Mouse (Mus musculus) activated CD4-positive, CD25-positive, alpha-beta regulatory T cell, adult 4 months (primary cell): Measurements from ENCODE around the gene Setd4. TPM values are rescaled to one million over a fixed set of nuclear protein-coding genes. Genes with fewer than 3 reads are reported as not detected.

Experiments
- ATAC-seq: one replicate; pipeline ENCODE4 v1.8.0; 2017
- polyA plus RNA-seq, 2 experiments: library from polyadenylated mRNA; unstranded; fragments of 100-300 nt; shearing (Covaris generic); gene quantifications; one replicate each; pipeline ENCODE4 v1.2.1; 2017

The Setd4 gene
- polyA plus RNA-seq, 2 experiments from 2014 or later: 28.0 to 42.8 TPM

DNA sequence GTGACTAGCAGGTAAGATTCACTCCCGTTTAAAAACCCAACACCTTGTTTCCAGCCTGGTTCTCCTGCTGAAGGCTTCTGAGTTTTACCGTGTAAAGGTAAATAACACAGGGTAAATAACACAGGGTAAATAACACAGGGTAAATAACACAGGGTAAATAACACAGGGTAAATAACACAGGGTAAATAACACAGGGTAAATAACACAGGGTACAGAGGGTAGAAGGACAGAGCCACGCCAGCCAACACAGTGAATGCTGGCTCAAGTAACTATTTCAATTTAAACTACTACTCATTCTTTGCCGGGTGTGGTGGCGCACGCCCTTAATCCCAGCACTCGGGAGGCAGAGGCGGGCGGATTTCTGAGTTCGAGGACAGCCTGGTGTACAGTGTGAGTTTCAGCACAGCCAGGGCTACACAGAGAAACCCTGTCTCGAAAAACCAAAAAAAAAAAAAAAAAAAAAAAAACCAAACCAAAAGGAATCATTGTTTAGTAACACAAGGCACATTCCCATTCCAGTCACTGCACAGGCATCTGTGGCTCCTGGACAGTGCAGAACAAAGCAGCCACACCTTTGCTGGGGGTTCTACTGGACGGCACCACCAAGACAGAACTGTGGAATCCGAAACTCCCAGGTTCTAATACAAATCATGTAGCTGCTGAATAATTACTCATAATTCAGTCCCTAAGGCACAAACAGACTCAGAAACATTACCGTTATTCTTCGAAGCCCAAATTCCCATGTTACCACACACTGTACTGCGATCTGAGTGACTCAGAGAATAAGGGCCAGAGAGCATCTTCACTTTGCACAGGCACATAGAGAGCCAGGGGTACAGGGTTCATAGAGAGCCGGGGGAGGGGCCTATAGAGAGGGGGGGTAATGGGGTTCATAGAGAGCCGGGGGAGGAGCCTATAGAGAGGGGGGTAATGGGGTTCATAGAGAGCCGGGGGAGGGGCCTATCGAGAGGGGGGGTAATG is 12.1 kb downstream of the Setd4 start:
- ATAC-seq: no peak

DNA sequence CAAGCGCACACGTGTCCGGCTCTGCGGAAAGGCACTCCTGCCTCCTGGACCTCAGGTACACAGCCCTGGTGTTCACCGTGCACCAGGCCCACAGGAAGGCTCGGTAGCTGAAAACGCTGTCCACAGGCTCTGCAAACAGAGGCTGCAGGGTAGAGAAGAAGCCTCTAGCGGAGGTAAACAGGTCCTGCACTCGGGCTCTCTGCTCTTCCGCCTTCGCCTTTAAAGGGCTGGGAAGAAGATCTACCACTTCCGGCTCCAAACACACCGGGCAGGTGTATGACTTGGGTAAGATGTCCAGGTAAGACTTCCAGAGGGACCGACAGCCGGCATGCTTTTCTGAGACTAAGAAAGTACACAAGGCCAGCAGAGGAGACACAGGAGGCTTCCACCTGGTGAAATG is 12.9 kb downstream of the Setd4 start:
- no peak for ATAC-seq

DNA sequence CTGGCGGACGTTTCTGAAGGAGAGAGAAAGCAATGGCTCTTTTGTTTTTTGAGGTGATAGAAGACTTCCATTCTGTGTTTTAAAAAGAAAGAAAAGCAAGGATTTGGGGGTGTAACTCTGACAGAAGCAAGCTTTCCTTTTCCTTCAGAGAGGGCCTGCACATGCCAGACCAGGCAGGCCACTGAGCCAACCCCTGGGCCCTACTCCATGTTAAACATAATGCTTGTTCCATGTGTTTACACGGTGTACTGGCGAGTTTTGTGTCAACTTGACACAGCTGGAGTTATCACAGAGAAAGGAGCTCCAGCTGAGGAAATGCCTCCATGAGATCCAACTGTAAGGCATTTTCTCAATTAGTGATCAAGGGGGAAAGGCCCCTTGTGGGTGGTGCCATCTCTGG is 15.6 kb downstream of the Setd4 start:
- ATAC-seq: no peak

DNA sequence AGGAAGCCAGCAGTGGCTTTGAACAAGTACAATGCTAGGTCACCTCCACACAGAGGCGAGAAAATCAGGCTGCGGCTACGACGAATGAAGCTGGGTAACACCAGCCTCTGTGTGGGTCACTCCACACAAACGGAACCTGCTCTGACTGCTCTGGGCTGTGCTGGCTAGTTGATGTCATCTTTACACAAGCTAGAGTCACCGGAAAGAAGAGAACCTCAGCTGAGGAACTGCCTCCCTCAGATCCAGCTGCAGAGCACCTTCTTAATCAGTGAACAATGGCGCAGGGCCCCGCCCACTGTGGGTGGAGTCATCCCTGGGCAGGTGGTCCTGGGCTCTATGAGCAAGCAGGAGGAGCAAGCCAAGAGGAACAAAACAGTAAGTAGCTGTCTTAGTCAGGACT is 17.5 kb downstream of the Setd4 start:
- ATAC-seq: peak; percentile 79

DNA sequence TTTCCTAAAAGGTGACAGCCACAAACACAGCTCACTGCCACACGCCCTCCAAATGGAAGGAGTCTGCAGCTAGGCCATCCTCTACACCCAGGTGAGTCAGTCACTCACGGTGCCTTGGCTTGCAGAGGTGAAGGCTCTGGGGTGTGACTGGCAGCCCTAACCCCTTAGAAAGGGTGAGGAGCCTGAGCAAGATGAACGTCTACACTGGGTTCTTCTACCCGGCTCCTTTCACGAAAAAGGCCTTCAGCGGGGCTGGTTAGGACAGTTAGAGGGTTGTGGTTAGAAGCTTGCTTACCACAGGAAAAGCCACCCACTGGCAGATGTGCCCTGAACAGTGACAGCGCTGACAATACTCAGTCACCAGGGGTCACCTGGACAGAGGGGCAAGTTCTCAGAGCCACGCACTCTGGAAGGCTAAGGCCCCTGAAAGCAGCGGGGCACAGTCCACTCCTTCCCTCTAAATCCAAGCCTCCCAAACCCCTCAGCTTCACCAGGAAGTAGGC is 18.1 kb downstream of the Setd4 start:
- ATAC-seq: peak; percentile 62

DNA sequence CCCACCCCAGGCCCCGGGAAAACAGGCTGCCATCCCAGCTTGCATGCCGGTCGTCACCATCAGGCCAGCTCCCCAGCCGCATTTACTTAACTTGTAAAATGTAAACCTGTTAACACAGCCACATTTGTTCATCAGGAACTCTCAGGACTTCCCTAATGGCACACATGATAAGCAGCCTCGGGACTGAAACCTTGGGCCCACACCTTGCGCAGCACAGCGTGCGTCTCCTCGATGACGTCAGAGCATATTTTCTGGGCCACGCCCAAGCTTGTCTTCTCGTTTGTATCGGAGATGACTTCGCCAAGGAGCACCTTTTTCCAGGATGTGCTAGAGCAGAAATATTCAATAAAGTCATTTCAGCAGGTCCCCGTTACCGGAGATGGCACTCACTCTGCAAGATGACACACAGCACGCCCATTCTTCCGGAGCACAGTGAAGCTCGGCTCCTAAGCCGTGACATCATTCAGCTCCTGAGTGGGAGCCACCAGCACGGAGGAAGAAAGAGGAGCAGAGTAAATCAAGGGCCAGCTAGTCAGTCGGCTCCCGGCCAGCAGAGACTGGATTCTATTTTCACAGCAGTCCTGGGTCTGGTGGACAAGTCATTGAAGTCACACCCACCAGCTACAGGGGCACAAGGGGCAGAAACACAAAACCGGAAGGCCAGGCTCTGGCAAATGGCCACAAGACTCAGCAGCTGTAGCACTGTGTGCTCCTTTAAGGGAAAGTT is 18.7 kb downstream of the Setd4 start:
- ATAC-seq: peak; percentile 9

DNA sequence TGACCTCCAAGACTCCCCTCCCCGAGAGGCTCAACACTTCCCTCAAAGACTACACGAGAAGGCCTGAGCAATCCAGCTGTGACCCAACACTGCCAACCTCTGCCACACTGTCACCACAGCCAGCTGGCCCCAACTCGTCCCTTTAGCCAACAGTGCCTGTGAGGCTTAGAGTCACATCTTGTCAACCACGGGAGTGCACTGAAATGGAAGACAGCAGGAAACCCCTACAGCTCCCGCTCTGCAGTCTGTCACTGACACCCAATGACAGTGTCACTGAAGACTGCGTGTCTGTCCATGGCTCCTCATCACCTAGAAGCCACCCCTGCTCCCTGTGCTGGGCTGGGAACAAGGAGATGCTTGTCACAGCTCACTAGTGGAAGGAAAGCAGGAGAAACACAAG is 22.7 kb downstream of the Setd4 start:
- ATAC-seq: no peak

DNA sequence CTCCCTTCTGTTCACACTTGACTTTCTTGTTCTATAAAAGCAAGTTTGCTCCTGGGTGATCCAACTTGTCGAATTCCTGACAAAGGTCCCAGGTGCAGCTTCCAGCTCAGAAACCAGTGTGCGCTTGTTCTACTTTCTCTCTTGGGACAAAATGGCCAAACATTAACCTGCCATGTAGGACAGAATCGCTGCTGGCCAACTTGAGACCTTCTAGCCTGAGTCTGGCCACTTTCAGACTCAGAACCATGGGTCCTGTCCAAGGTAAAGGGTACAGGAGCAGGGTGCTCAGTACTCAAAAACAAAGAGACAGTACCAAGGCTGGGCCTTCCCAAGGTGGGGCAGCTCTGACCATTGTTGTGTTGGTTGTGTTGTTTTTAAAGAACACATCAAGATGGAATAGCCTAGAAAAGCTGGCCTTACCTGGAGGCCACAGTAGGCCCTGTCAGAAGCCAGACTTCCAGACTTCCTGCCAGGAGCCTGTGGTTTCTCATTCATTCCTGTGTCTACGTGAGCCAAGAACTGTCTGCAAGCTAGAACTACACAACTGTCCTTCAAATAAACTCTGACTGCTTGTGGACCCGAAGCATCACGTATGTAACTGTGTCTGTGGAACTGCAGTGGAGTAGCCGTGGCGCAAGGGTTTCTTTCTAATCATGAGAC is 25.4 kb downstream of the Setd4 start:
- ATAC-seq: no peak

DNA sequence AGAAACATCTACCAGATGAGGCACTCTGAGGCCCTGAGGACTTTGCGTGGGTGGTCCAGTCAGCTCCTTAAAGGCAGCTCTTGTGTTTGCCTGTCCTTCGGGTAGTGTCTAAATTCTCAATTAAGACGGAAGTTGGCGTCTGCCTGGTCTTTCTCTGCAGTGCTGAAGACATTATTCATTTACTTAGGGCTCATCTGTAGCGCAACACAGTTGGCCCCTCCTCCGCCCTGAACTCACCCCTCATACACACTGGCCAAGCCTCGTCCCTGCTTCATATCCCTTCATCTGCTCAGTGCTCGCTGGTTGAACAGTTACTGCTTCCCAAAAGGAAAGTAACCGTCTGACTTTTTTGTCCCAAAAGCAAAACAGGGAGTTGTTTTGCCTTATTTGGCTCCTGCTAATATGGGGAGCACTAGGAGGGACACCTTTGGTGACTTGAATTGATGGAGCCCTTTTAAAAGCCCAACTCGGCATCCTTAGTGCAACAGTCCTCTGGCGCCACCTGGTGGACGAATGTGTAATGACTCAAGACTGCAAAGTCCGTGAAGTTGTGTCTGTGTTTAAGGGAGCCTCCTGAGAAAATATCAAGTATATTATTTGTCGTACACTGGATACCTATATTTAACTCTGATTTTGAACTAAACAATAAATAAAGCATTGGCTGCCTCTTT is 27.3 kb downstream of the Setd4 start:
- peak; percentile 21 for ATAC-seq

DNA sequence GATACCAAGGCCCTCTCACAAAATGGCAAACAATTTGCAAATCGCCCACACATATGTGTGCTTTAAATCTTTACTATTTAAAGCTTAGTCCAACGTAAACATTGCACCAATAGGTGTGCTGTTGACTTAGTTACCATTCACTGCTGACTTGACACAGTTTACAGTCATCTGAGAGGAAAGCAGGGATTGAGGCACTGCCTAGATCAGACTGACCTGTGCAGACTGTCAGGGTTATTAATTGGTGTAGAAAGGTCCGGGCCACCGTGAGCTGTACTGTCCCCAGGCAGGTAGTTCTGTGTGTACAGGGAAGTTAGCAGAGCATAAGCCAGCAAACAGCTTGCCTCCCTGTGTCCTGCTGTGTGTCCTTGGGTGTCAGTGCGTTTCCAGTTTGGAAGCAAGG is 28.3 kb downstream of the Setd4 start:
- no peak for ATAC-seq

DNA sequence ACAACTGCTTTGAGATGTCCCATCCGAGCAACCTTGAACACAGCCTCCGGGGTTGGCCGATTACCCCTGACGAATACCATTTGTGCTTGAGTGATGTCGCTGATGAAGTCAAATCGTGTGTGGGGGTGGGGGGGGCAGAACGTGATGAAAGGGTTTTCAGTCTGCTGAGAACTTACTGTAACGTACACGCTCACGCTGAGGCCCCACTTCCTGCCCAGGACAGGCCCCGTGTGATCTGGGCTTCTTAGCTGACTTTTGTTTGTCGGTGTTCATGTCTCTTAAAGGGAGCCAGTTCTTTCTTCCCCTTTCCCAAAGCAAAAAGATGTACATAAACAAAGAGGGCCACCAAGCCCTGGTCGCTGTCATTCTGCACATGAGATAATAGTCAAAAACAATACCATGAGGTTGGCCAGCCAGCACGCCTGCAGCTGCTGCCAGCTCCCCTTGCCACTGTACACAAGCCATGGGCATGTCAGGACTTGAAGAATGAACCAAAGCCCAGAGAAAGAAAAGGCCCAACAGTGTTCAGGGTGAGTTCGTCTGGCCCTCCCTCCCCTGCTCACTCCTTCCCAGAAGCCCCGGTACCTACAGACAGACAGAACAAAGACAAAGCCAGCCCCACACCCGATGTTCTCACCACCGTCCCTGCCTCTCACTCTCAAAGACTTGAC is 29.2 kb downstream of the Setd4 start:
- peak; percentile 80 for ATAC-seq

DNA sequence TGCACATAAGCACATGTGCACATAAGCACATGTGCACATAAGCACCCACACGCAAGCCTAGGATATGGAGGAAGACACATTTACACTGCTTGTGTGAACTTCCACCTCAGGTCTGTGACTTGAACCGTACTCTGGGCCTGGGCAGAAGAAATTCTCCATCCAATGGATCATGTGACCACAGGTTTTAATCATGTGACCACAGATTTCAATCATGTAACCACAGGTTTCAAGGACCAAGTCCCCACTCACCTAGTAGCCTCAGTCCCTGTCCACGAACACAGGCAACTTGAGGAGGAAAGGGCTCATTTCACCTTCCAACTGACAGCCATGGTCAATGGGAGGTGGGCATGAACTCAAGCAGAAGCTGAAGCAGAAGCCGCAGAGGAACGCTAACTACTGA is 30.4 kb downstream of the Setd4 start:
- ATAC-seq: no peak

DNA sequence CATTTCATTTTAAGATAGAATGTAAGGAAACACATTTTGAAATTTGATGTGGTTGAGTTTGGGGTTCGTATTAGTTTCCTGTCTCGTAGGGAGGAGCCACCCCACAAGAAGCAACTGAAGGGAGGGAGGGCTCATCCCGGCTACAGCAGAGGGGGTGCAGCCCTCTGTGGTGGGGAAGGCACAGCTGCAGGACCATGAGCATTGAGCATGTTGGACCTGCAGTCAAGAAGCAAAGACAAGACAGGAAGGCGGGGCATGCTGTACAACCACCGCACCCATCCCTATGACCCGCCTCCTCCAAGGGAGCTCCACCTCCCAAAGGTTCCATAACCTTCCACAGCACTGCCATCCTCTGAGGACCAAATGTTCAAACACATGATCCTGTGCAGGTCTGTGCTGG is 31.5 kb downstream of the Setd4 start:
- ATAC-seq: peak; percentile 52

DNA sequence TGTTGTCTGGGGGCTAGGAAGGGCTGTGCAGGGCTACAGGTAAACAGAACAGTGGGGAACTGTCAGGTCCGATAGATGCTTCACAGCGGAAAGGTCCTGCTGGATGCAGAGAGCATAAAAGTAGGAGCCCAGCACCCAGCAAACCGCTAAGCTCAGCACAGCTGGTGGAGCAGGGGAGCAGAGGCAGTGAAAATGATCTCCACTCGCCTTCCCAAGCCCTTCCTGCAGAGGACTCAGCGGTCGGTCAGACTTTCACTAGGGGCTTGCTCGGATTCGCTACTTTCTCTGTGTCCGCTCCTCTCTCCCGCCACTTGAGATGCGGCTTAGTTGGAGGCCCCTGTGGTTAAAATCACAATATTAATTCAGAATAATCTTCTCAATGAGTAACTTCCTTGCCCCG is 45.4 kb downstream of the Setd4 start:
- no peak for ATAC-seq

DNA sequence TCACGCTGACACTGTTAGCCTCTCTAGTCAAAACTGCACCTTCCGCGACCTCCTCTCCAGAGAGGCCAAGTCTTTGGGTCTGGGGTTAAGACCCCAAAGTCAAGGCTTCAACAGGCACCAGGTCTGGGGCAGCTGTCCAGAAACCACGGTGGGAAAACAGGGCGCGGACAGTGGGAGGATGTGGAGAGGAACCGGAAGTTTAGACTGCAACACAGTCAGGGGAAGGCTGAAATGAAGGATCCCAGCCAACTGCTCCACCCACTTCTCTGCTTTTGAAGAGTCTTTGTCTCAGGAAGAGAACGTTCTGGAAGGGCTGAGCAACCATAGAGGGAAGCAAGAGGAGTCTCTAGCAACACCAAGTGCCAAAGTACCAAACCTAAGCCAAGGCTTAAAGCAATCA is 46.2 kb downstream of the Setd4 start:
- ATAC-seq: no peak

DNA sequence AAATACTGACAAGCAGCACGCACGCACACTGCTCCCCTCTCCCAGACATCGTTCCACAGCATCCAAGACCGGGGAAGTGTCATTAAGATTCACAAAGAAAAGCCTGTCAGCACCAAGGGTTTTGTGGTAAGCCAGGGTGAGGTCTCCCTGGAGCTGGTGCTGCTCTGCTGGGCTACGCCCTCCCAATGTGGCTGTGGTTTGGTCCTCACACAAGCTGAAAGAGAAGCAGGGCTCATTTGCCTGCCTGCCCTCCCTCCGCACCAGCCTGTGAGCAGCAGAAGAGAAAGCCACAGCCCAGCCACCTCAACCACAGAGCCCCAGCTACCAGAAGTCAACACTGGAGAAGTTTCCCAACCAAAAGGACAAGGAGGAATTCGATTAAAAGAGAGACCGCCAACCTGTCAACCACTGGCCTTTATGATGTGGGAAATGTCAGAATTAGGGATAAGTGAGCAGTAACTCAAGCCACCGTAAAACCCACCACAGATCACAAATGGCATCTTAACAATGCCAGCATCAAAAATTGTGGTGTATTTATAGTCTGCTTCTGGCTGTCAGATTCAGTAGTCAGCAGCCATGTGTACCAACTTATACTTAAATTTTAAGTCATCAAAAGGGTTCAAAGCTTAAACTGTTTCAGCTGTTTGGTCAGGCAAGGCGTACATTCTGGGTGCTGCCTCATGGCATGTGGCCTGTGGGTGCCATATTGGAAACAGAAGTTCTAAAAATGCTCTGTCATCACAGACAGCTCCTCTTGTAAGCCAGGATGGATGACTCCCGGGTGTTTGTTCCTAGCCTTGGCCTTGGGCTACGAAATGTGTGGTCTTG is 51.0 kb downstream of the Setd4 start:
- ATAC-seq: peak; percentile 87

DNA sequence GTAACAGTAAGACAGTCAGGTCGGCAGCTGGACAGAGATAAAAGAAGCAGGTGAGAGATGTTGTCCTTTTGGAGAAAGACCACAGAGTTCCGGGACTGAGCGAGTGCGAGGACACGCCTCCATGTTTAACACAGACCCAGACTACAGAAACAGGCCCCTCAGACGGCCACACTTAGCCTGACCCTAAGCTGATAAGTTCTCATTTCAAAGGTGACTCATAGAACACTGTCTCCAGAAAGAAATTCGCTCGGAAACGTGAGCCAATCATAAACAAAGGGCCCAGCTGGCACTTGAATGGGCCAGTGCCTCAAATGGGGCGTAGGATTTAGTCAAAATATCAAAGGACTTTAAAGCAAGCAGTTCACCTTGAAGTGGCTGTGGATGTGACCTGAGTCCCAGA is 54.6 kb downstream of the Setd4 start:
- ATAC-seq: no peak

DNA sequence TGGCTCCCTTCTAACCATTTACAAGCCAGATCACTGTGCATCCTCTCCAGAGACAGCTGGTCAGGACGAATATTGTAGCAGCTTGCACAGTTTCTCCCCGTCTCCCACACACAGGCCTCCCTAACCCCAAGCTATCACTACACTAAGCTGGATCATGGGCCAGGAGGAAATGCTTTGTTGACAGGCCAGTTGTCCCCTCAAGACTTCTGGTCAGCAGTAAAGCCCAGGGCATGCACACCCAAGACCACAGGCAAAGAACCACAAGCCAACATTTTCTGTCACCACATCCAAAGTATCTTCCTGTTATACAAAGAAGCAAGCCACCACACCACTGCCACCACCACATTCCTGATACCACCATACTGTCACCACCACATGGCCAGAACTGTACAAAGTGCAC is 55.8 kb downstream of the Setd4 start:
- no peak for ATAC-seq

DNA sequence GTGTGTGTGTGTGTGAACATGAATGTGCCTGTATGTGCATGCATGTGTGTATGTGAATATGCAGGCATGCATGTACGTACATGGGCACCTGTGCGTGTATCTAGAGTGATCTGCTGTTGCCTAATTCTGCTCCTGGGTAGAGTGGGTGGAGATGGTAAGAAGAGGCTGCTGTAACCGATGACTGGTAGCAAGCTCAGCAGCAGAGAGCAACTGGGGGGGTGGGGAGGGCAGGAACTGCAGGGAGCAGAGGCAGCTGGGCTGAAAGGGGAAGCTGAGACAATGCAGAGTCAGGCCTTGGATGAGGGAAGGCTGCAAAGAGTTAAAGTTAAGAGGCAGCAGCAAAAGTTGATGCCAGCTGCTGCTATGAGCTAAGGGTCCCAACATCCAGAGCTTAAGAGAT is 56.7 kb downstream of the Setd4 start:
- ATAC-seq: no peak

DNA sequence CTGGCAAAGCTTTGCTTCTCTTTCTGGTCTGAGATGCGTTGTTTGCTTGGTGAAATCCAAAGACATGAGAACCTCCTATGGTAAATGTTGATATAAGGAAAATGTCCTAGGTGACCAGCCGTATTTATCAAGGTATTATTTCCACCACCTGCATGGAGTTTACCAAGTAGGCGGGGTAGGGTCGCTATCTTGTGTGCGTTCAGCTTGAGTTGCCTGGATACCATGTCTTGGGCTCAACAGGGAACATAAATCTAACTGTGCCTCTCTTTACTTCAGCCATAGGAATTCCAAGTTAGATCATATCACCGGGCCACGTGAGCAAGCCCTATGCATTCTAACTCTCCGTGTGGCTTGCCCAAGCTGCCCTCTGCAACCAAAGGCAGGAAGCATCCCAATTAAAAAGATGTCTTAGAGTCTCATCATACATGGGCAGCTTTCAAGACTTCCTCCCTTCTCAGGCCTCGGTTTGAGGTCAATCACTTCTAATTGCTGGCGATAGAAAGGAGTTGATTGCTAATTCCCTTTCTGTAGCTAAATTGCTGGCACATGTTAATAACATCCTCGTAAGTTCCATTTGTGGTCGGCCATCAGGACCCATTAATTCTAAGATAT is 57.4 kb downstream of the Setd4 start:
- no peak for ATAC-seq

DNA sequence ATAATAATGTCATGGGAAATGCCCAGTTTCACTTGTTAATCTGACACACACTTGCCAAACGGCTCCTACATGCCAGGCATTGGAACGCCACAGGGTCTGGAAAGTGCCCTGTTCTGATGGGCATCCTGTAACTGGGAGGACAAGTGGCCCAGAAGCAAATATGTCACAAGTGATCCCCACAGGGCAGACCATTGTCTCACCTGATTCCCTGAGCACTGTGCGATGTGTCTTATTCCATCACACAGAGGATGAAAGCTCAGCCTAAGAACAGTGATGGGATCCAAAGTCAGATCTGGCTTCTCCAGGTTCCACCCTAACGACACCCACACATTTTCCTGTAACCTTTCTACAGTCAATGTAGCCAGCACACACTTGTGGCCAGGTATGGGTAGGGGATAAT is 58.9 kb downstream of the Setd4 start:
- ATAC-seq: no peak
